Mouse (Mus musculus): Measurements from ENCODE around the gene Defb48. TPM values are rescaled to one million over a fixed set of nuclear protein-coding genes. Genes with fewer than 3 reads are reported as not detected.
A peak's percentile ranks its signal among the peaks of the same experiment; 100 is the strongest.

Gene Defb48
- polyA plus RNA-seq, 1 experiment from 2014 or later, result not detected

DNA sequence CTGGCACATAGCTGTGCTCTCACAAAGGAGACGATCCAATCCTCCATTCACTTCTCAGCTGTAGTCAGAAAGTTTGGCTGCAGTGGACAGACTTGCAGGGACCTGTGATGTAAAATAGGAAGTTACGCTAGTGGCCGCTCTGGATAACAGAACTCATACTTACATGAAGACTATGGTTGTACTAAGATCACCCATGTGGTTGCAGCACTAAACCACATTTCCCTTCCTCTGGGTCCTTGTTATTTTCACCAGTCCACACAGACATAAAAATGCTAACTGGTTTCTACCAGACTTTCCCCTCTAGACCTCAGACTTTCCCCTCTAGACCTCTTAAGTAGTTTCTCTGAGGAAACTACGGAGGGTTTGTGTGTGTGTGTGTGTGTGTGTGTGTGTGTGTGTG lies 14.7 kb upstream of the Defb48 start:
- Histone ChIP-seq H3K9ac (replicated peaks) (no peak overlapping the region), H3K4me2 (ENCODE audit: low read depth, low read length) (no peak overlapping the region), H3K4me1 (ENCODE audit: insufficient read depth) (no peaks in the 10 kb centered on the region; the same call in 1 of the 2 replicates), H3K4me3 (ENCODE audit: low read depth, low read length) (no peak overlapping the region), H3K36me3 (replicated peaks; ENCODE audit: insufficient read depth, low read length) (no peaks in the 10 kb centered on the region), H3K27me3 (ENCODE audit: insufficient read depth, low read length) (no peaks in the 10 kb centered on the region), H3K9me3 (ENCODE audit: low read length) (no peaks in the 10 kb centered on the region), H3K27ac (ENCODE audit: low read depth) (no peak overlapping the region)
- 35% methylated on average over 4 of the region's 4 CpGs for WGBS (ENCODE audit: insufficient replicate concordance)
- TF ChIP-seq CTCF (IDR thresholded peaks at IDR 0.05; ENCODE audit: low read depth), result no peak
- no peak for TF ChIP-seq EP300 (IDR thresholded peaks at IDR 0.05; ENCODE audit: low read depth)
- DNase-seq (no peak), ATAC-seq (no peak)

DNA sequence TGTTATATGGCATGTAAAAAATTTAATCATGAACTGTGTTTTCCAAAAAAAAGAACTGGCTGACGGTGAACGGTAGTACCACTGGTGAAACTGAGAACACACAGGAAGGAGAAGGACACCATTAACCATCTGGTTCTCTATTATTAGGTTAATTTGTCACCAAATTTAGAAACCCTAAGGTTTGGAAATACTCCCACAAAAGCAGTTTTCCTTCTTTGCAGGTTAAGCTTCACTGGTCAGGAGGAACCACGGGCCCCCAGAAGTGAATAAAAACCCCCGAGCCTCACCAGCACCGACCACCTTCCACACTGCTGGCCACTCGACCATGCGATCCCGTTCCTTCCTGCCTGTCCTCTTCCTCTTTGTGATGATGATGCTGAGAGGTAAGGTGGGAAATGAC lies 13.5 kb upstream of the Defb48 start, which contains the start of gene Defb47:
Gene Defb47, plus strand, starts transcription at position 301 of the 400 bp plus-strand sequence.
- no peaks in the 10 kb centered on the region for H3K9me3 ChIP-seq (ENCODE audit: low read length)
- DNase-seq (no peak), ATAC-seq (no peak)
- 59% methylated on average over 8 of the region's 8 CpGs for WGBS (ENCODE audit: insufficient replicate concordance)
- H3K4me1 ChIP-seq (ENCODE audit: insufficient read depth), result no peaks in the 10 kb centered on the region; the same call in 1 of the 2 replicates
- no peak within 1 kb of the TSS for H3K9ac ChIP-seq (replicated peaks)
- H3K27me3 ChIP-seq (ENCODE audit: insufficient read depth, low read length), result no peaks in the 10 kb centered on the region
- no peaks in the 10 kb centered on the region for H3K36me3 ChIP-seq (replicated peaks; ENCODE audit: insufficient read depth, low read length)
- no peak for TF ChIP-seq EP300 (IDR thresholded peaks at IDR 0.05; ENCODE audit: low read depth)
- TF ChIP-seq CTCF (IDR thresholded peaks at IDR 0.05; ENCODE audit: low read depth), result no peak
- no peak within 1 kb of the TSS for H3K27ac ChIP-seq (ENCODE audit: low read depth)
- no peak within 1 kb of the TSS for H3K4me2 ChIP-seq (ENCODE audit: low read depth, low read length)
- no peak within 1 kb of the TSS for H3K4me3 ChIP-seq (ENCODE audit: low read depth, low read length)

DNA sequence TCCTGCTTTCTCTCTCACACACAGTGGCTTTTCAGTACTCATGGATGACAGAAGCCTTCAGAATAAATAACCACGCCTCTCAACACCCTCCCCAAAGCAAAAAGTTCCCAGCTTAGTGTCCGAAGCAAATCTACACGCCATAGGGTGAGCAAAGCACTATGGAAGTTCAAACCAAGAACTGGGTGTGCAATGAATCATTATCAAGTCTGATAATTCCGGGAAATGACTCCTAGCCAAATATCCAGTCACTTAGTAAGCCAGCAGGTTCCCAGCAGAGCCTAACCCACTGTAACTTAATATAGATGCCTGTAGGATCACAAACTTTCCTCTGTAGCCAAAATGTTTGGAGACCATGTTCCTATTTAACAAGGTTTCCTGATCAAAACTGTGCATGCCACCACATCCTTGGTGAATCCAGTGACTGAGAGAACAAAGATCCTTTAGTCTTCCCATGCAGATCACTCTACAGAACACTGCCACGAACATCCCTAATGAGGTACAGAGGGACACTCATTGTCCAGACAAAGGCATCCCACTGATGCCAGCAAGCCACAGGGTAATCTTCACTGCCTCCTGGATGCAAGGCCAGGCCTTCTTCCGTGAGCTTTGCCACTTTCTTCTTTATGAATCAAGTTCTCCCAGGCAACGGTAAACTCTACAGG lies 7.7 kb upstream of the Defb48 start:
- ATAC-seq (no peak), DNase-seq (no peak)
- 76% methylated on average over 7 of the region's 7 CpGs for WGBS (ENCODE audit: insufficient replicate concordance)
- Histone ChIP-seq H3K4me1 (ENCODE audit: insufficient read depth) (no peaks in the 10 kb centered on the region), H3K36me3 (replicated peaks; ENCODE audit: insufficient read depth, low read length) (no peaks in the 10 kb centered on the region), H3K9me3 (ENCODE audit: low read length) (no peaks in the 10 kb centered on the region), H3K9ac (replicated peaks) (no peak overlapping the region), H3K4me3 (ENCODE audit: low read depth, low read length) (no peak overlapping the region), H3K27me3 (ENCODE audit: insufficient read depth, low read length) (no peaks in the 10 kb centered on the region), H3K27ac (ENCODE audit: low read depth) (no peak overlapping the region; the same call in 1 of the 2 replicates), H3K4me2 (ENCODE audit: low read depth, low read length) (no peak overlapping the region)
- no peak for TF ChIP-seq EP300 (IDR thresholded peaks at IDR 0.05; ENCODE audit: low read depth)
- TF ChIP-seq CTCF (IDR thresholded peaks at IDR 0.05; ENCODE audit: low read depth), result no peak

DNA sequence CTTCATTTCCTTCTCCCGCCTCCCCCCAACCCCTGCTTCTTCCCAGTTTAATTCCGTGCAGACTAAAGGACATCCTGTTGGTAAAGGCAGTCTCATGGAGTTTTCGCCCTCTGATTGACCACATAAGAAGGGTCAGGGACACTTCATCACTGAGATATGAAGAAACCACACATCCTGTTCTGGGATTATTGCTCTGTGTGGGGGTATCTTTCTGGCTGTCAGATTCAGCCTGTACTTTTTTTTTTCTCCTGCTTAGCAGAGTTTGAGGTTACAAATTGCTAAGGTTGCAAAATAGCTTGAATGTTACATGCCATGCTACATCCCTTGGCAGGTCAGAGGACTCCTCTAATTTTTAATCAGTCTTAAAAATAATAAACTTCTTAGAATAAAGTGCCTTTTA lies 7.0 kb upstream of the Defb48 start:
- no peak for DNase-seq
- WGBS (ENCODE audit: insufficient replicate concordance), result 42% methylated on average over 3 of the region's 3 CpGs
- TF ChIP-seq CTCF (IDR thresholded peaks at IDR 0.05; ENCODE audit: low read depth), result no peak
- TF ChIP-seq EP300 (IDR thresholded peaks at IDR 0.05; ENCODE audit: low read depth), result peak; percentile 23; the same call in 1 of the 2 replicates

DNA sequence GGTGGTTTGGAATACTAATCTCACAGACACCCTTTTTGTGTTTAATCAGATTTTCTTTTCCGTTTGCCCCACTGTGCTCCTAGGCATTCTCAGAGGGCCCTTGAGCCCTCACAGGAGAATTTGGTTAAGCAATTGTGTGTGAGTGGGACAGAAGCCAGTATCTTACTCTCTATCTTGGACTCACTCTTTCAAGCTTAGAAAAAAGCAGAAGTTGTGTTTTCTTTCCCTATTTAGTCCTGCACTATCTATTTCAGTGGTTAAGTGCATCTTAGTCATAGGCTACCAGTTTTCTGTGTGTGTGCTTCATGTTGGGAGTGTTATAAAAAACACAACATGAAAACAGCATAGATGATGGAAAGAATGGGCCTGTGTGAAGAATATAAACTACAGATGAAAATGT lies 4.5 kb downstream of the Defb48 start:
- Histone ChIP-seq H3K36me3 (replicated peaks; ENCODE audit: insufficient read depth, low read length) (no peaks in the 10 kb centered on the region), H3K27ac (ENCODE audit: low read depth) (no peak overlapping the region), H3K4me2 (ENCODE audit: low read depth, low read length) (no peak overlapping the region), H3K9ac (replicated peaks) (no peak overlapping the region), H3K27me3 (ENCODE audit: insufficient read depth, low read length) (no peaks in the 10 kb centered on the region), H3K4me3 (ENCODE audit: low read depth, low read length) (no peak overlapping the region), H3K9me3 (ENCODE audit: low read length) (no peaks in the 10 kb centered on the region), H3K4me1 (ENCODE audit: insufficient read depth) (no peaks in the 10 kb centered on the region)
- DNase-seq, result no peak
- ATAC-seq, result no peak
- no peak for TF ChIP-seq CTCF (IDR thresholded peaks at IDR 0.05; ENCODE audit: low read depth)
- TF ChIP-seq EP300 (IDR thresholded peaks at IDR 0.05; ENCODE audit: low read depth), result no peak
- 32% methylated on average over 1 of the region's 1 CpGs for WGBS (ENCODE audit: insufficient replicate concordance)

More for the DNA sequence above, 7.0 kb upstream of the Defb48 start:
- Histone ChIP-seq H3K4me2 (ENCODE audit: low read depth, low read length) (no peak overlapping the region), H3K27me3 (ENCODE audit: insufficient read depth, low read length) (no peaks in the 10 kb centered on the region), H3K9ac (replicated peaks) (no peak overlapping the region), H3K4me3 (ENCODE audit: low read depth, low read length) (no peak overlapping the region), H3K27ac (ENCODE audit: low read depth) (no peak overlapping the region; the same call in 1 of the 2 replicates), H3K4me1 (ENCODE audit: insufficient read depth) (no peaks in the 10 kb centered on the region), H3K36me3 (replicated peaks; ENCODE audit: insufficient read depth, low read length) (no peaks in the 10 kb centered on the region), H3K9me3 (ENCODE audit: low read length) (no peaks in the 10 kb centered on the region)
- ATAC-seq, result 0 out of 2 replicates have a peak, but pooled peaks have one; percentile 21

DNA sequence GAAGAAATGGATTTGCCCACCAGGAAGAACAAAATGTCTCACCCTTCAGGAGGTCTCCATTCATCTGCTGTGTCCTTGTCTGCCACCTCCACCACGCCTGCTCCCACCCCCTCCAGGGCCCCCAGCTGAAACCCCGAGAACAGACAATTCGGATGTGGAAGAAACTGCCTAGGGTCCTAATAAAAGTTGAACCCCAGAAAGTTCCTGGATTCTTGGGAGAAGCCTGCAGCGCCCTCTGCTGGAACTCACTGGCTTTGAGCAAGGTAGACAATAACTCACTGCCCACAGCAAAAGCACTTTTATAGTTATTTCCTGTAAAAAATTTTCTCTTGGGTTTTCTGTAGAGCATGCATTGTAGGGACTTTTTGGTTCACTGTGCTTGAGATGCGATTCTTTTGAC lies 9.3 kb downstream of the Defb48 start:
- DNase-seq, result peak; percentile 68
- TF ChIP-seq EP300 (IDR thresholded peaks at IDR 0.05; ENCODE audit: low read depth) (no peak), CTCF (IDR thresholded peaks at IDR 0.05; ENCODE audit: low read depth) (peak; percentile 70)
- Histone ChIP-seq H3K9ac (replicated peaks) (no peak overlapping the region), H3K27me3 (ENCODE audit: insufficient read depth, low read length) (no peaks in the 10 kb centered on the region), H3K36me3 (replicated peaks; ENCODE audit: insufficient read depth, low read length) (no peaks in the 10 kb centered on the region), H3K9me3 (ENCODE audit: low read length) (no peaks in the 10 kb centered on the region), H3K4me2 (ENCODE audit: low read depth, low read length) (no peak overlapping the region), H3K4me3 (ENCODE audit: low read depth, low read length) (no peak overlapping the region), H3K27ac (ENCODE audit: low read depth) (no peak overlapping the region), H3K4me1 (ENCODE audit: insufficient read depth) (no peaks in the 10 kb centered on the region)
- ATAC-seq, result no peak
- WGBS (ENCODE audit: insufficient replicate concordance), result 15% methylated on average over 5 of the region's 5 CpGs

Measured in liver, postnatal 0 days (tissue).